Mouse (Mus musculus) lung, postnatal 0 days (tissue): ENCODE results near the gene Psmb9.

Experiments
- CTCF ChIP-seq: IDR thresholded peaks from 2 replicates; pipeline ENCODE4 v1.5.1; 2016; ENCODE audit warnings: antibody characterized with exemption, mild to moderate bottlenecking
- EP300 ChIP-seq: IDR thresholded peaks from 2 replicates; pipeline ENCODE4 v1.6.1; 2016; ENCODE audit warnings: antibody characterized with exemption, mild to moderate bottlenecking, control low read depth

GRCm38 (mm10) chr17:34211746-34212365 is 24.3 kb upstream of the Psmb9 start:
- TF ChIP-seq EP300 (no peak), CTCF (no peak)
